8 mouse cellular contexts compared by ENCODE assay signal in genomic region chr14:97588182-97588581, GRCm38 (mm10).
A peak's percentile ranks its signal among the peaks of the same experiment; 100 is the strongest.
DNase-seq lines count a peak whose midpoint lies in the region; ATAC-seq and TF ChIP-seq lines count a peak whose summit lies in the region.

No protein-coding gene starts in this region.

- no peak for TF ChIP-seq CTCF in lung, adult 2 months (IDR thresholded peaks at IDR 0.05; ENCODE audit: insufficient read depth, low read length)

- H3K4me1 ChIP-seq in intestine, embryonic 15.5 days (replicated peaks), result 0 out of 2 replicates have a peak, but pooled peaks cover 4% of the 10 kb centered on the region
- H3K4me1 ChIP-seq in lung, adult 2 months (ENCODE audit: control insufficient read depth, insufficient read depth, low read length), result no peaks in the 10 kb centered on the region

- 0 out of 2 replicates have a peak overlapping the region, but pooled peaks have one; percentile 9 for H3K4me2 ChIP-seq in intestine, embryonic 15.5 days (replicated peaks)

- WGBS in intestine, embryonic 15.5 days, result 43% methylated on average over 7 of the region's 7 CpGs
- WGBS in lung, adult 2 months, result 23% methylated on average over 7 of the region's 7 CpGs

- H3K9me3 ChIP-seq in intestine, embryonic 15.5 days, result no peaks in the 10 kb centered on the region

- TF ChIP-seq POLR2A in lung, adult 2 months (IDR thresholded peaks at IDR 0.05; ENCODE audit: borderline replicate concordance, extremely low read depth, low read depth, low read length), result no peak

- H3K4me3 ChIP-seq in intestine, embryonic 15.5 days (replicated peaks), result no peak overlapping the region
- peak overlapping the region; percentile 53 for H3K4me3 ChIP-seq in lung, adult 2 months (replicated peaks; ENCODE audit: extremely low read depth, low read depth, low read length)

- DNase-seq in layer of hippocampus, adult 11-12 months (ENCODE audit: low spot score), result peak; percentile 12
- DNase-seq in layer of hippocampus, adult 9-10 months (ENCODE audit: low spot score), result no peak
- peak; percentile 5 for DNase-seq in lung, adult 2 months
- peak; percentile 22 for DNase-seq in ovary, postnatal 36 days (ENCODE audit: low spot score)
- no peak for DNase-seq in thymus, postnatal 4 days
- DNase-seq in spleen, postnatal 10 days (ENCODE audit: low spot score in 2 of 2), result no peak

- no peak overlapping the region for H3K27ac ChIP-seq in intestine, embryonic 15.5 days

- no peaks in the 10 kb centered on the region for H3K36me3 ChIP-seq in intestine, embryonic 15.5 days

- peak; percentile 74 for ATAC-seq in frontal cortex, adult (ENCODE audit: low TSS enrichment)
- ATAC-seq in intestine, embryonic 15.5 days, result no peak

- no peak overlapping the region for H3K9ac ChIP-seq in intestine, embryonic 15.5 days

- H3K27me3 ChIP-seq in intestine, embryonic 15.5 days (replicated peaks), result no peaks in the 10 kb centered on the region

Comparison
In these comparisons a context has a peak if more than half of its experiments do, and no peak if none do; other contexts are left out.
1. DNase-seq: peak in layer of hippocampus, adult 11-12 months (single experiment), lung, adult 2 months (single experiment) and ovary, postnatal 36 days (single experiment); none in layer of hippocampus, adult 9-10 months (single experiment), thymus, postnatal 4 days (single experiment) and spleen, postnatal 10 days (0 of 2).